12 mouse cellular contexts compared by ENCODE assay signal in genomic region chr13:71121484-71121883, GRCm38 (mm10).
DNase-seq lines count a peak whose midpoint lies in the region; ATAC-seq and TF ChIP-seq lines count a peak whose summit lies in the region.
"Had no signal": no experiment of that assay in that cellular context is flagged by ENCODE, and none has a peak within 500 bp of the region (broad histone marks: within the 10 kb centered on the region; RNA-seq: fewer than 3 reads in every experiment).

No protein-coding gene starts in this region.

- no peaks in the 10 kb centered on the region for H3K36me3 ChIP-seq in hindbrain, embryonic 11.5 days (ENCODE audit: control insufficient read depth, insufficient read depth, low read length)
- no peaks in the 10 kb centered on the region for H3K36me3 ChIP-seq in hindbrain, embryonic 12.5 days
- no peaks in the 10 kb centered on the region for H3K36me3 ChIP-seq in stomach, postnatal 0 days (ENCODE audit: control insufficient read depth, insufficient read depth, low read length)
- H3K36me3 ChIP-seq: embryonic facial prominence, embryonic 15.5 days; hindbrain, embryonic 15.5 days; lung, embryonic 15.5 days had no signal

- H3K27ac ChIP-seq in hindbrain, embryonic 11.5 days (ENCODE audit: low read depth, low read length) = no peak overlapping the region
- no peak overlapping the region for H3K27ac ChIP-seq in hindbrain, embryonic 12.5 days
- H3K27ac ChIP-seq in stomach, postnatal 0 days (replicated peaks) = no peak overlapping the region
- H3K27ac ChIP-seq: embryonic facial prominence, embryonic 15.5 days; hindbrain, embryonic 15.5 days; lung, embryonic 15.5 days had no signal

- peak; percentile 31 for DNase-seq in hindbrain, embryonic 11.5 days (ENCODE audit: low spot score)
- DNase-seq in ovary, postnatal 14 days (ENCODE audit: low spot score) = peak; percentile 15
- DNase-seq in ovary, postnatal 10 days (ENCODE audit: low spot score) = no peak
- peak; percentile 38 for DNase-seq in embryo, embryonic 9.5 days (ENCODE audit: extremely low spot score)
- DNase-seq in stomach, postnatal 0 days (ENCODE audit: low spot score) = peak; percentile 26
- no peak for DNase-seq in thymus, postnatal 36 days
- DNase-seq: layer of hippocampus, postnatal 36 days; thymus, postnatal 25 days had no signal

- H3K27me3 ChIP-seq in hindbrain, embryonic 11.5 days (ENCODE audit: control insufficient read depth, insufficient read depth, low read length) = no peaks in the 10 kb centered on the region
- H3K27me3 ChIP-seq in hindbrain, embryonic 12.5 days = no peaks in the 10 kb centered on the region; the same call in 1 of the 2 replicates
- H3K27me3 ChIP-seq in stomach, postnatal 0 days (ENCODE audit: control insufficient read depth, insufficient read depth, low read length) = no peaks in the 10 kb centered on the region
- H3K27me3 ChIP-seq: embryonic facial prominence, embryonic 15.5 days; lung, embryonic 15.5 days had no signal

- H3K9ac ChIP-seq in hindbrain, embryonic 11.5 days (ENCODE audit: low read depth, low read length) = no peak overlapping the region
- no peak overlapping the region for H3K9ac ChIP-seq in hindbrain, embryonic 12.5 days
- H3K9ac ChIP-seq in stomach, postnatal 0 days (ENCODE audit: low read length) = no peak overlapping the region
- H3K9ac ChIP-seq: embryonic facial prominence, embryonic 15.5 days; hindbrain, embryonic 15.5 days; lung, embryonic 15.5 days had no signal

- no peak overlapping the region for H3K4me3 ChIP-seq in hindbrain, embryonic 11.5 days (ENCODE audit: low read depth, low read length)
- no peak overlapping the region for H3K4me3 ChIP-seq in hindbrain, embryonic 12.5 days
- no peak overlapping the region for H3K4me3 ChIP-seq in stomach, postnatal 0 days (ENCODE audit: low read depth, low read length)
- H3K4me3 ChIP-seq: embryonic facial prominence, embryonic 15.5 days; hindbrain, embryonic 15.5 days; lung, embryonic 15.5 days had no signal

- TF ChIP-seq EP300 in stomach, postnatal 0 days (optimal IDR thresholded peaks at IDR 0.05) = no peak

- no peaks in the 10 kb centered on the region for H3K4me1 ChIP-seq in hindbrain, embryonic 11.5 days (replicated peaks; ENCODE audit: control insufficient read depth, insufficient read depth, low read length)
- H3K4me1 ChIP-seq in hindbrain, embryonic 12.5 days = no peaks in the 10 kb centered on the region
- H3K4me1 ChIP-seq in stomach, postnatal 0 days (replicated peaks; ENCODE audit: control insufficient read depth, insufficient read depth) = no peaks in the 10 kb centered on the region
- H3K4me1 ChIP-seq: embryonic facial prominence, embryonic 15.5 days; hindbrain, embryonic 15.5 days; lung, embryonic 15.5 days had no signal

- no peak overlapping the region for H3K4me2 ChIP-seq in hindbrain, embryonic 11.5 days (replicated peaks; ENCODE audit: low read depth, low read length)
- H3K4me2 ChIP-seq in hindbrain, embryonic 12.5 days (replicated peaks) = no peak overlapping the region
- H3K4me2 ChIP-seq in stomach, postnatal 0 days (replicated peaks; ENCODE audit: low read depth) = no peak overlapping the region
- H3K4me2 ChIP-seq: embryonic facial prominence, embryonic 15.5 days; hindbrain, embryonic 15.5 days; lung, embryonic 15.5 days had no signal

- WGBS in hindbrain, embryonic 11.5 days = 35% methylated on average over 1 of the region's 1 CpGs
- WGBS in hindbrain, embryonic 12.5 days = 23% methylated on average over 1 of the region's 1 CpGs
- 0% methylated on average over 1 of the region's 1 CpGs for WGBS in stomach, postnatal 0 days

- TF ChIP-seq CTCF in stomach, postnatal 0 days (IDR thresholded peaks at IDR 0.05; ENCODE audit: low read depth) = no peak

- ATAC-seq in hindbrain, embryonic 11.5 days (ENCODE audit: low FRiP score) = no peak
- ATAC-seq in hindbrain, embryonic 12.5 days (ENCODE audit: low FRiP score) = no peak
- no peak for ATAC-seq in stomach, postnatal 0 days (ENCODE audit: low FRiP score, low TSS enrichment)

- H3K9me3 ChIP-seq in hindbrain, embryonic 11.5 days (ENCODE audit: control insufficient read depth, low read length) = no peaks in the 10 kb centered on the region
- H3K9me3 ChIP-seq in hindbrain, embryonic 12.5 days (replicated peaks) = no peaks in the 10 kb centered on the region
- no peaks in the 10 kb centered on the region for H3K9me3 ChIP-seq in stomach, postnatal 0 days (ENCODE audit: control insufficient read depth, low read length)
- H3K9me3 ChIP-seq: embryonic facial prominence, embryonic 15.5 days; hindbrain, embryonic 15.5 days; lung, embryonic 15.5 days had no signal

Comparison
In these comparisons a context has a peak if more than half of its experiments do, and no peak if none do; other contexts are left out.
1. DNase-seq: peak in hindbrain, embryonic 11.5 days (single experiment), ovary, postnatal 14 days (single experiment), embryo, embryonic 9.5 days (single experiment) and stomach, postnatal 0 days (single experiment); none in ovary, postnatal 10 days (single experiment) and thymus, postnatal 36 days (0 of 2).